Mouse (Mus musculus) liver, postnatal 0 days (tissue): ENCODE data around the gene Fndc8. TPM values are rescaled to one million over a fixed set of nuclear protein-coding genes. Genes with fewer than 3 reads are reported as not detected.
A peak's percentile ranks its signal among the peaks of the same experiment; 100 is the strongest.

ENCODE experiments used
- ATAC-seq: fragments of 200-750 bp; cut with Nextera tagmentation; 2 replicates; pipeline ENCODE4 v1.8.0; 2017; ENCODE audit warnings: mild to moderate bottlenecking, moderate library complexity
- DNase-seq: peaks from one replicate; pipeline ENCODE4 v3.0.0-alpha.2; 2016
- H3K27ac ChIP-seq: fragments of 300-500 bp; sonication (generic); 2 replicates; pipeline ENCODE4 v1.5.1; 2014; ENCODE audit warnings: antibody characterized with exemption, moderate library complexity, mild to moderate bottlenecking, low read depth
- H3K27me3 ChIP-seq: fragments of 300-500 bp; sonication (generic); 2 replicates; pipeline ENCODE4 v1.6.1; 2014; ENCODE audit warnings: low read length, control low read depth, mixed read lengths; ENCODE audit not compliant: insufficient read depth
- H3K36me3 ChIP-seq: fragments of 300-500 bp; sonication (generic); replicated peaks from 2 replicates; pipeline ENCODE4 v1.6.1; 2014; ENCODE audit warnings: mild to moderate bottlenecking, control low read depth, low read length, moderate library complexity, mixed read lengths; ENCODE audit not compliant: insufficient read depth
- H3K4me1 ChIP-seq: fragments of 300-500 bp; sonication (generic); 2 replicates; pipeline ENCODE4 v1.6.1; 2014; ENCODE audit warnings: antibody characterized with exemption, mild to moderate bottlenecking, control low read depth; ENCODE audit not compliant: insufficient read depth
- H3K4me2 ChIP-seq: fragments of 300-500 bp; sonication (generic); 2 replicates; pipeline ENCODE4 v1.6.1; 2014; ENCODE audit warnings: low read depth, mild to moderate bottlenecking, low read length, moderate library complexity, mixed read lengths
- H3K4me3 ChIP-seq: fragments of 300-500 bp; sonication (generic); 2 replicates; pipeline ENCODE4 v1.5.1; 2014; ENCODE audit warnings: low read depth, low read length
- H3K9ac ChIP-seq: fragments of 300-500 bp; sonication (generic); replicated peaks from 2 replicates; pipeline ENCODE4 v1.6.1; 2014; ENCODE audit warnings: mild to moderate bottlenecking, moderate library complexity
- H3K9me3 ChIP-seq: fragments of 300-500 bp; sonication (generic); 2 replicates; pipeline ENCODE4 v1.6.1; 2016; ENCODE audit warnings: mild to moderate bottlenecking, control low read depth, low read length, mixed read lengths
- CTCF ChIP-seq: sonication (generic); IDR thresholded peaks from 2 replicates; pipeline ENCODE4 v1.5.1; 2016; ENCODE audit warnings: antibody characterized with exemption, low read depth
- EP300 ChIP-seq: IDR thresholded peaks from 2 replicates; pipeline ENCODE4 v1.6.1; 2016; ENCODE audit warnings: antibody characterized with exemption, low read depth, mild to moderate bottlenecking
- WGBS: fragments of 180-500 bp; shearing (Covaris S2); extraction: QIAGEN DNeasy Blood & Tissue Kit; methylation state at CpG from one replicate; pipeline ENCODE4 v1.1.7; 2014; ENCODE audit not compliant: insufficient replicate concordance; 5-methylcytosine and 5-hydroxymethylcytosine counted together
- polyA plus RNA-seq: library from polyadenylated mRNA; unstranded; fragments of >200 nt; fragmentation: Nextera tagmentation; extraction: Ambion mirVana; gene quantifications from 2 replicates; pipeline ENCODE4 v1.2.1, GENCODE M21; 2015

Fndc8 gene
- polyA plus RNA-seq, 1 experiment from 2014 or later, result 0.28 TPM

DNA sequence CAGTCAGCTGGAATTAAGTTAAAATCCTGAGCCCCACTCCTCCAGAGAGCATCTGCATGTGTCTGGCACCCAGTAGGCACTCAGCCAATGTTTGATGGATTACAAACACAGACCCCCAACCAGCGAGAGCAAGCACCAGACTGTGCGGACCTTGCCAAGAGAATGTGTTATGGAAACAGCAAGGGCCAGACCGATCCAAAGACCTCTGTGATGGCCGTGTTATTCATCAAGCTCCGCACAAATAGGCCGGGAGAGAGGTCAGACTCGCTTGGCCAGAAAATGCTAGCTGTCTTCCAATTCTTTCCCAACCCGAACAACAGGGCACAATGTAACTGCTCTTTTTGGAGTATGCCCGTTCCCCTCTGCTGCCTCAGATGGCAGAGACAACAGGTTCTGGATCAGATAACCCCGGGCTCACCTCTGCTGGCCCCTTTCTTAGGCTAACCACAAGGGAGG lies 3.4 kb upstream of the Fndc8 start:
- no peak for DNase-seq
- no peak for TF ChIP-seq CTCF
- H3K9me3 ChIP-seq, result no peaks in the 10 kb centered on the region
- H3K27ac ChIP-seq, result no peak overlapping the region
- no peaks in the 10 kb centered on the region for H3K36me3 ChIP-seq
- H3K4me1 ChIP-seq, result peaks cover 16% of the 10 kb centered on the region
- no peaks in the 10 kb centered on the region for H3K27me3 ChIP-seq
- no peak overlapping the region for H3K4me3 ChIP-seq
- WGBS, result 64% methylated on average over 10 of the region's 10 CpGs
- ATAC-seq, result no peak
- H3K4me2 ChIP-seq, result peak overlapping the region; percentile 90
- H3K9ac ChIP-seq, result no peak overlapping the region

DNA sequence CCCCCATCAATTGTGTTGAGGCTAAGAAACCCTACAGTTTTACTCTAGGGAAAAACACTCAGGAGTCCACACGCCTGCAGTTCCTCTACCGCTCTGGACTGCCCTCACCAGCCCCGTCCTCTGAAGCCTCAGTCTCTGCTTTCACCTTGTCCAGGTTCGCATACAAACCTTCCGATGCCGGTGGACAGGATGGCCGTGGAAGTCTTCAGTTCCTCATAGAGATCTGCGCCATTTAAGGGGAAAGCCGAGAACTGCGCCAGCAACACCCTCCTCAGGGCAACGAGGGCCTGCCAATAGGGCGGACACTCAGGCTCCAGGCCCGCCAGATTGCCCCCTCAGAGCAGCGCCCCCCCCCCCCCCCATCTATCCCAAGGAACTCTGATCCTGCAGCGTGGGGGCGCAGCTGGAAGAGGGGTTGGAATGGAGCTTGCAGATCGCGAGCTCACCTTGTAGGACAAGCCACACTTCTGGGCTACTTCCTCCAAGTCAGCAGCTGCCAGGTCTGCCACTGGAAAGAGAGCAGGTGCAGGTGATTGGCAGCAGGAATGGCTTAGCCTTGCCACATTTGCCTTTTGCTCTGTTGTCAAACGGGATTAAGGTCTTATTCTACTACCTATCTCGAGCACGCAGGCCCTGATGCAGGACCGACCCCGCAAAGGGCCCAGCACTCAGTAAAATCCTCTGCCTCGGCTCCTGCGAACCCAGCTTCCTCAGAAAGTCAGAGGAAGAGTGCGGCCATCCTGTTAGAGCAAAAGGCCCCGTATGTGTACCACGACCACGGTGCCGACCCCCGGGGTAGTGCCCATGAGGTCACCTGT lies 2.2 kb upstream of the Fndc8 start:
- Histone ChIP-seq H3K36me3 (no peaks in the 10 kb centered on the region), H3K27me3 (no peaks in the 10 kb centered on the region), H3K27ac (peak overlapping the region; percentile 76), H3K4me2 (peak overlapping the region; percentile 90), H3K9ac (peak overlapping the region; percentile 79), H3K4me3 (peak overlapping the region; percentile 59), H3K4me1 (peaks cover 16% of the 10 kb centered on the region), H3K9me3 (no peaks in the 10 kb centered on the region)
- 2% methylated on average over 31 of the region's 31 CpGs for WGBS
- DNase-seq (peak; percentile 44), ATAC-seq (peak; percentile 61)
- TF ChIP-seq EP300 (no peak), CTCF (no peak)

DNA sequence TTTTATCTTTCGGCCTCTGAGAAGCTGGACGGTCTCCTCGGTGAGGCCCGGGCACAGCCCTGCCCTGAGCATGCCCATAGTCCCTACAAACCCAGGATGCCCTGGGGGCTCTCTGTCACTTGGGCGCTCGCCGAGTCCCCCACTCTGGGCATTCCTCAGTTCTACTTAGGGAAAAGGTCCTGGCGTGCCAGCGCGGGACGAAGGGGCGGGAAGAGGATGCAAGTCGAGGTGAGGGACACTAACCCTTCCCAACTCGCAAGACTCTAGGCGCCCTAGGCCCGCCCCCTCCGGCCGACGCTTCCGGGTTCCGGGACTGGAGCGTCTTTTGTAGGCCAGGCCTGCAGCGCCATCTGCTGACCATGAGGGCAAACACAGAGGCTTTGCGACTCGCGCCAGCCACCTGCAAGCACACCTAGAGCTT lies 1.6 kb upstream of the Fndc8 start, which contains the start of gene Rad51d:
Gene Rad51d (minus strand): TSS at position 273 of the 421 bp plus-strand sequence.
- ATAC-seq, result peak; percentile 93
- 0% methylated on average over 26 of the region's 26 CpGs for WGBS
- Histone ChIP-seq H3K4me1 (peaks cover 16% of the 10 kb centered on the region), H3K27ac (peak within 1 kb of the TSS; percentile 76), H3K4me2 (peak within 1 kb of the TSS; percentile 90), H3K36me3 (no peaks in the 10 kb centered on the region), H3K9me3 (no peaks in the 10 kb centered on the region), H3K4me3 (peak within 1 kb of the TSS; percentile 59), H3K9ac (peak within 1 kb of the TSS; percentile 79), H3K27me3 (no peaks in the 10 kb centered on the region)
- DNase-seq, result peak; percentile 98
- peak; percentile 98 for TF ChIP-seq CTCF
- TF ChIP-seq EP300, result no peak

DNA sequence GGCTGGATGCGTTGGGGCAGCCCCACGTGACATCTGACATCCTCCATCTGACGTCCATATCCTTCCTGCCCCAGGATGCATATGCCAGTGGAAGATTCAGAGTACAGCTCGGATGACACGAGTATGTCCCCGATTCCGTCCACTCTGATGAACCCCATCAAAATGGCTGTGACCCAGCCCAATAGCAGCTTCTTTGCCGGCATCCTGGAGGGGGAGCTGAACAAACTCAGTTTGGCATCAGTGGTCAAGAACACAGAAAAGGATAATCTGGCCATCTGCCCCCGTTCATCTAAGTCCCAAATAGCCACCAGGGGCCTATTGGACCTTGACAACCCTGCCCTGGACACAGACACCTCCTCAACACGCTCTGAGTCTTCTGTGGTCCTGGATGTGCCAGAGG lies 5.6 kb downstream of the Fndc8 start:
- DNase-seq, result no peak
- no peak overlapping the region for H3K4me3 ChIP-seq
- TF ChIP-seq CTCF (no peak), EP300 (no peak)

DNA sequence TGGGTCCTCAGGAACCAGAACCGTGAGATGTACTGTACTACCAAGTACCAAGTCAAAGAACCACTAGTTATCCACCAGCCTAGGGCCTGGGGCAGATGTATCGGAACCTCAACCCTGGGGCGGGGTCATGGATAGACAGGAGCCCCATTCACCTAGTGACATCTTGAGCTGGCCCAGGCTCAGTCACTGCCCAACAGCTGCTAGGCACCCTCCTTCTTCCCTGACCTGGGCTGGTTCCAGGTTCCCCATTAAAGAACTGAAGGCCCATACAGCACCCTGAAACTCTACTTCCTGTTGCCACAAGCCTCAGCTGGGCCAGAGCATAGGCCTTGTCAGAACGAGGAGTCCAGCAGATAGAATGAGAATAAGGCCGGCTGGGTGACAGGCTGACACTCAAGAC lies 7.8 kb downstream of the Fndc8 start:
- no peak for TF ChIP-seq EP300
- no peak for TF ChIP-seq CTCF
- Histone ChIP-seq H3K4me2 (no peak overlapping the region), H3K27me3 (no peaks in the 10 kb centered on the region), H3K27ac (no peak overlapping the region), H3K9ac (no peak overlapping the region), H3K9me3 (no peaks in the 10 kb centered on the region), H3K4me3 (no peak overlapping the region), H3K4me1 (no peaks in the 10 kb centered on the region), H3K36me3 (peaks cover 32% of the 10 kb centered on the region)
- DNase-seq, result no peak
- 85% methylated on average over 5 of the region's 5 CpGs for WGBS
- no peak for ATAC-seq

More for the DNA sequence above, 5.6 kb downstream of the Fndc8 start:
- peaks cover 17% of the 10 kb centered on the region for H3K36me3 ChIP-seq
- H3K4me2 ChIP-seq, result no peak overlapping the region
- 67% methylated on average over 10 of the region's 10 CpGs for WGBS
- H3K27me3 ChIP-seq, result no peaks in the 10 kb centered on the region
- no peaks in the 10 kb centered on the region for H3K4me1 ChIP-seq
- H3K27ac ChIP-seq, result peak overlapping the region; percentile 16; the same call in 1 of the 2 replicates
- no peak overlapping the region for H3K9ac ChIP-seq
- 0 out of 2 replicates have a peak, but pooled peaks have one; percentile 38 for ATAC-seq
- no peaks in the 10 kb centered on the region for H3K9me3 ChIP-seq

DNA sequence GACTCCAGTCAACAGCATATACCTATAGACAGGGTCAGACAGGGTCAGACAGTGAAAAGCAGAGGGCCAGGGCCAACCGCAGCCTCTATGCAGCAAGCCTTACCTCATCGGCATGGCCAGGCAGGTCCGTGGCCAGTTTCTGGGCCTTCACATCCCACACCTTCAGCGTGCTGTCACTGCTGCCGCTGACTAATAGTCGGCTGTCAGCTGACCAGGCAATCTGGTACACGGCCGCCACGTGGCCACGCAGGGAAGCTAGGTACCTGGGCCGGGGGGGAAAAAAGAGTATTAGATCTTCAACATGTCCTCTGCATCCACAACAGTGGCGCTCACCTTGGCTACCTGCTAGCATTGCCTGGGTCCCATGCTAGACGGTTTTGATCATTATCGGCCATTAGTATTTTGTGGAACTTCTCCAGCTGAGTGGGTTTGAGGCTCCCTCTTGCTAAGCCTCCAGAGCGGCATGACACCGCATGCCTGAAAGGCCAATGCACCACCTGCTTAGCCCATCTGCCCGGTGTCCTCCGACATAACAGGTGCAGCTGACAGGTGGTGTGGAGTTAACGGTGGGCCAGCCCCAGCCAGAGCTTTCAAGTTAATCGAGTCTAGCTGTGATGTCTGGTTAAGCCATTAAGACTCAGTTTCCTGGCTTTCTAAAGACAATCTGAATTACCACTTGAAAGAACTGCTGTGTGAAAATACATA lies 9.8 kb downstream of the Fndc8 start:
- no peak overlapping the region for H3K4me2 ChIP-seq
- no peaks in the 10 kb centered on the region for H3K9me3 ChIP-seq
- H3K4me3 ChIP-seq, result no peak overlapping the region
- DNase-seq (no peak), ATAC-seq (no peak)
- H3K27me3 ChIP-seq, result no peaks in the 10 kb centered on the region
- H3K27ac ChIP-seq, result no peak overlapping the region
- H3K36me3 ChIP-seq, result peaks cover 36% of the 10 kb centered on the region
- no peaks in the 10 kb centered on the region for H3K4me1 ChIP-seq
- TF ChIP-seq CTCF (no peak), EP300 (no peak)
- H3K9ac ChIP-seq, result no peak overlapping the region
- WGBS, result 94% methylated on average over 20 of the region's 20 CpGs
